Mouse (Mus musculus) stomach, postnatal 0 days (tissue): ENCODE results near the gene Ripor1.

ENCODE experiments used
- CTCF ChIP-seq: IDR thresholded peaks from 2 replicates; pipeline ENCODE4 v1.5.1; 2016; ENCODE audit warnings: antibody characterized with exemption, low read depth, mild to moderate bottlenecking, moderate library complexity
- EP300 ChIP-seq: optimal IDR thresholded peaks from 2 replicates; pipeline ENCODE3; 2016; ENCODE audit warnings: antibody characterized with exemption

DNA sequence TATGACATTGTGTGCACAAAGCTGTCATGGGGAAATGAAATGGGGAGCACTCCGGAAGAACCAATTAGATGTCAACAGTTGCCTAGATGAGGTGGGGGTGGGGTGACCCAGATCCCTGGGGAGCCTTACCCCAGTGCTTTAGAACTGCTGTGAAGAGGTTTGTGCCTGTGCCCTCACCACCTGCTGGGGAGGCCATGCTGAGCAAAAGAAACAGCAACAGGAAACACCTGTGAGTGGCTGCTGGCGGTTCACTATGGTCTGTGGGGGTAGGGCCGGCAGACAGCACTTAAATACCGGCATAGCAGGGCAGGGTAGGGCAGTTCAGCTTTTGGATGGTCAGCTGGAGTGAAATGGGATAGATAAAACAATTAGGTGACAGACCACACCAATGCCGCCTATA is 18.1 kb downstream of the Ripor1 start:
- no peak for TF ChIP-seq CTCF
- no peak for TF ChIP-seq EP300
